Mouse (Mus musculus) left cerebral cortex, postnatal 4 days (tissue): ENCODE measurements at regions not wholly inside any gene's neighbourhood (a gene's known extent, or its start where the extent isn't known, plus 50 kb on each side); places are given as distances from the start of the nearest gene placed in this dataset.

Experiments
- DNase-seq: peaks from one replicate; pipeline ENCODE4 v3.0.0-alpha.2; 2022
- intact Hi-C: fragments of 180-260 bp; cut with DNase I; formaldehyde crosslinking; loops from one replicate; pipeline ENCODE4 v1.15.1; 2025

- DNase-seq, result peak; percentile 9
- intact Hi-C loops, result no loop called here
These were observed 215.6 kb upstream of the Ins1 start for GRCm38 (mm10) chr19:52048378-52048978.

GRCm38 (mm10) chr19:52068806-52069205, 195.3 kb upstream of the Ins1 start:
- intact Hi-C loops, result no loop called here

GRCm38 (mm10) chr19:52069919-52070528, 194.1 kb upstream of the Ins1 start:
- intact Hi-C loops, result no loop called here
- no peak for DNase-seq

More at GRCm38 (mm10) chr19:52068806-52069205, 195.3 kb upstream of the Ins1 start:
- no peak for DNase-seq

GRCm38 (mm10) chr19:52071234-52071633, 192.9 kb upstream of the Ins1 start:
- no peak for DNase-seq
- intact Hi-C loops, result no loop called here

DNA sequence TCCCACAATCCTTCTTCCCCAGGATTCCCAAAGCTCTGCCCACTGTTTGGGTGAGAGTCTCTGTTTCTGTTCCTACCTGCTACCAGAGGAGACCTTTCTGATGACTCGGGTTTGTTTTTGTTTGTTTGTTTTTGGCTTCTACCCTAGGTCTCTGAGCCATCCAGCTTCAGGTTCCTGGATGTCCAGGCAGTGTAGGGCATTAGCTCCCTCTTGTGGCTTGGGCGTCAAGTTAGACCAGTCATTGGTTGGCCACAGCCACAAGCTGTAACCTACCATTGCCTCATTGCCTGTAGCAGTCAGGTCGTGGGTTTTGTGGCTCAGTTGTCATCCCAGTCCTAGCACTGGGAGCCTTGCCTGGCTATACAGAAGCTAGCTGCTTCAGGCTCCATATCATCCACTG, 185.1 kb upstream of the Ins1 start:
- intact Hi-C loops, result no loop called here
- peak; percentile 2 for DNase-seq

DNA sequence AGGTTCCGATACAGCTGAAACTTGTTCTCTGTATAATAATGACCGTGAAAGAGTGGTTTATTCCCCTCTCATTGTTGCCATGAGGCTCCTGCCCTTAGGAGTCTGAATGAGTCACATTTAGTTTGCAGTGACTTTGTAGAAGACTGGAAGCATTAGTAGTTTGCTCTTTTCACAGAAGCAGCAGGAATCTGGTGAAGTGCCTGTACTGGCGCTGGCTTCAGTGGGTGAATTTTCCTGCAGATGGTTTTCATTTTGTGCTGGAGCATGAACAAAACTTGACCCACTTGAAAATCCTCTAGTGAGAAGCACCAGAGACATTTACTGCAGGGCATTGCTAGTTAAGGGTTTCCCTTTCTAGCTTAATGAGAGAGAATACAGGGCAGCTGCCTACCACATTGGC, 151.7 kb upstream of the Ins1 start:
- DNase-seq, result peak; percentile 10
- intact Hi-C loops, result no loop called here
